Mouse (Mus musculus): ENCODE results near the gene Fam20a. TPM values are rescaled to one million over a fixed set of nuclear protein-coding genes. Genes with fewer than 3 reads are reported as not detected.

The Fam20a gene
- polyA plus RNA-seq, 1 experiment from 2014 or later, result 6.7 TPM

GRCm38 (mm10) chr11:109714341-109715247 lies 7.5 kb downstream of the Fam20a start:
- H3K4me3 ChIP-seq (replicated peaks), result no peak overlapping the region
- no peaks in the 10 kb centered on the region for H3K4me1 ChIP-seq (replicated peaks)
- no peak overlapping the region for H3K27ac ChIP-seq (replicated peaks)
- H3K27me3 ChIP-seq, result no peaks in the 10 kb centered on the region
- H3K36me3 ChIP-seq (replicated peaks), result no peaks in the 10 kb centered on the region
- no peak for ATAC-seq (ENCODE audit: insufficient read depth)
- WGBS (ENCODE audit: insufficient replicate concordance), result 70% methylated on average over 17 of the region's 17 CpGs
- H3K9me3 ChIP-seq (replicated peaks), result no peaks in the 10 kb centered on the region
- H3K4me2 ChIP-seq, result no peak overlapping the region
- H3K9ac ChIP-seq, result no peak overlapping the region

- WGBS (ENCODE audit: insufficient replicate concordance), result 53% methylated on average over 5 of the region's 5 CpGs
- Histone ChIP-seq H3K27me3 (no peaks in the 10 kb centered on the region), H3K9ac (no peak overlapping the region), H3K4me2 (no peak overlapping the region), H3K27ac (replicated peaks) (no peak overlapping the region), H3K4me3 (replicated peaks) (no peak overlapping the region), H3K4me1 (replicated peaks) (peaks cover 8% of the 10 kb centered on the region), H3K9me3 (replicated peaks) (no peaks in the 10 kb centered on the region), H3K36me3 (replicated peaks) (no peaks in the 10 kb centered on the region)
- ATAC-seq (ENCODE audit: insufficient read depth), result no peak
These were observed 12.6 kb downstream of the Fam20a start for GRCm38 (mm10) chr11:109709501-109709900.

- WGBS (ENCODE audit: insufficient replicate concordance), result 65% methylated on average over 4 of the region's 4 CpGs
- Histone ChIP-seq H3K27me3 (no peaks in the 10 kb centered on the region), H3K27ac (replicated peaks) (no peak overlapping the region), H3K36me3 (replicated peaks) (no peaks in the 10 kb centered on the region), H3K4me2 (no peak overlapping the region), H3K4me3 (replicated peaks) (no peak overlapping the region), H3K9me3 (replicated peaks) (no peaks in the 10 kb centered on the region), H3K9ac (no peak overlapping the region), H3K4me1 (replicated peaks) (peaks cover 13% of the 10 kb centered on the region)
- ATAC-seq (ENCODE audit: insufficient read depth), result no peak
These were observed 13.3 kb downstream of the Fam20a start for GRCm38 (mm10) chr11:109708786-109709185.

GRCm38 (mm10) chr11:109707442-109707841 lies 14.6 kb downstream of the Fam20a start:
- Histone ChIP-seq H3K4me2 (no peak overlapping the region), H3K27ac (replicated peaks) (no peak overlapping the region)
- WGBS (ENCODE audit: insufficient replicate concordance), result 52% methylated on average over 3 of the region's 3 CpGs

GRCm38 (mm10) chr11:109706586-109706985 lies 15.5 kb downstream of the Fam20a start:
- no peak overlapping the region for H3K4me3 ChIP-seq (replicated peaks)
- 54% methylated on average over 4 of the region's 4 CpGs for WGBS (ENCODE audit: insufficient replicate concordance)
- H3K4me2 ChIP-seq, result no peak overlapping the region
- H3K27ac ChIP-seq (replicated peaks), result 0 out of 2 replicates have a peak overlapping the region, but pooled peaks have one; percentile 45
- no peaks in the 10 kb centered on the region for H3K27me3 ChIP-seq
- no peaks in the 10 kb centered on the region for H3K36me3 ChIP-seq (replicated peaks)
- peaks cover 16% of the 10 kb centered on the region for H3K4me1 ChIP-seq (replicated peaks)
- no peak for ATAC-seq (ENCODE audit: insufficient read depth)
- no peaks in the 10 kb centered on the region for H3K9me3 ChIP-seq (replicated peaks)
- H3K9ac ChIP-seq, result no peak overlapping the region

More at GRCm38 (mm10) chr11:109707442-109707841, 14.6 kb downstream of the Fam20a start:
- Histone ChIP-seq H3K27me3 (no peaks in the 10 kb centered on the region), H3K36me3 (replicated peaks) (no peaks in the 10 kb centered on the region), H3K9me3 (replicated peaks) (no peaks in the 10 kb centered on the region), H3K4me1 (replicated peaks) (peaks cover 13% of the 10 kb centered on the region), H3K4me3 (replicated peaks) (no peak overlapping the region), H3K9ac (no peak overlapping the region)
- ATAC-seq (ENCODE audit: insufficient read depth), result no peak

- Histone ChIP-seq H3K4me3 (replicated peaks) (no peak overlapping the region), H3K36me3 (replicated peaks) (no peaks in the 10 kb centered on the region), H3K9me3 (replicated peaks) (no peaks in the 10 kb centered on the region), H3K27ac (replicated peaks) (peak overlapping the region; percentile 73; the same call in 1 of the 2 replicates), H3K4me2 (peak overlapping the region; percentile 35; the same call in 1 of the 2 replicates), H3K27me3 (no peaks in the 10 kb centered on the region), H3K9ac (no peak overlapping the region), H3K4me1 (replicated peaks) (peaks cover 21% of the 10 kb centered on the region)
- WGBS (ENCODE audit: insufficient replicate concordance), result 46% methylated on average over 9 of the region's 9 CpGs
- ATAC-seq (ENCODE audit: insufficient read depth), result peak; percentile 85
These were observed 16.0 kb downstream of the Fam20a start for GRCm38 (mm10) chr11:109706055-109706412.

- ATAC-seq (ENCODE audit: insufficient read depth), result peak; percentile 82
- 39% methylated on average over 9 of the region's 9 CpGs for WGBS (ENCODE audit: insufficient replicate concordance)
- H3K27ac ChIP-seq (replicated peaks), result peak overlapping the region; percentile 73
- no peak overlapping the region for H3K4me3 ChIP-seq (replicated peaks)
- H3K36me3 ChIP-seq (replicated peaks), result no peaks in the 10 kb centered on the region
- H3K9ac ChIP-seq, result no peak overlapping the region
- peak overlapping the region; percentile 35 for H3K4me2 ChIP-seq
- no peaks in the 10 kb centered on the region for H3K27me3 ChIP-seq
- H3K4me1 ChIP-seq (replicated peaks), result peaks cover 25% of the 10 kb centered on the region
- no peaks in the 10 kb centered on the region for H3K9me3 ChIP-seq (replicated peaks)
These were observed 16.6 kb downstream of the Fam20a start for GRCm38 (mm10) chr11:109705336-109706054.

GRCm38 (mm10) chr11:109704311-109705205 lies 17.5 kb downstream of the Fam20a start:
- Histone ChIP-seq H3K9me3 (replicated peaks) (no peaks in the 10 kb centered on the region), H3K27me3 (no peaks in the 10 kb centered on the region), H3K4me2 (no peak overlapping the region), H3K4me3 (replicated peaks) (no peak overlapping the region), H3K9ac (no peak overlapping the region), H3K27ac (replicated peaks) (peak overlapping the region; percentile 73), H3K36me3 (replicated peaks) (no peaks in the 10 kb centered on the region), H3K4me1 (replicated peaks) (peaks cover 27% of the 10 kb centered on the region)
- 76% methylated on average over 22 of the region's 22 CpGs for WGBS (ENCODE audit: insufficient replicate concordance)
- ATAC-seq (ENCODE audit: insufficient read depth), result no peak

- ATAC-seq (ENCODE audit: insufficient read depth), result no peak
- H3K4me2 ChIP-seq, result no peak overlapping the region
- H3K36me3 ChIP-seq (replicated peaks), result no peaks in the 10 kb centered on the region
- WGBS (ENCODE audit: insufficient replicate concordance), result 67% methylated on average over 9 of the region's 9 CpGs
- no peak overlapping the region for H3K4me3 ChIP-seq (replicated peaks)
- no peak overlapping the region for H3K27ac ChIP-seq (replicated peaks)
- no peak overlapping the region for H3K9ac ChIP-seq
- peaks cover 27% of the 10 kb centered on the region for H3K4me1 ChIP-seq (replicated peaks)
- no peaks in the 10 kb centered on the region for H3K27me3 ChIP-seq
- no peaks in the 10 kb centered on the region for H3K9me3 ChIP-seq (replicated peaks)
These were observed 18.2 kb downstream of the Fam20a start for GRCm38 (mm10) chr11:109703845-109704244.

GRCm38 (mm10) chr11:109702031-109702815 lies 19.9 kb downstream of the Fam20a start:
- H3K4me1 ChIP-seq (replicated peaks), result peaks cover 27% of the 10 kb centered on the region
- ATAC-seq (ENCODE audit: insufficient read depth), result no peak
- no peak overlapping the region for H3K9ac ChIP-seq
- no peak overlapping the region for H3K4me2 ChIP-seq
- H3K4me3 ChIP-seq (replicated peaks), result no peak overlapping the region
- no peaks in the 10 kb centered on the region for H3K9me3 ChIP-seq (replicated peaks)
- H3K27ac ChIP-seq (replicated peaks), result peak overlapping the region; percentile 35
- H3K36me3 ChIP-seq (replicated peaks), result no peaks in the 10 kb centered on the region
- 52% methylated on average over 10 of the region's 10 CpGs for WGBS (ENCODE audit: insufficient replicate concordance)
- H3K27me3 ChIP-seq, result no peaks in the 10 kb centered on the region

All from liver, embryonic 15.5 days (tissue).